Mouse (Mus musculus) intestine, postnatal 0 days (tissue): ENCODE data around the gene Sipa1l2. TPM values are rescaled to one million over a fixed set of nuclear protein-coding genes. Genes with fewer than 3 reads are reported as not detected.

Experiments used
- ATAC-seq: fragments of 200-750 bp; cut with Nextera tagmentation; 2 replicates; pipeline ENCODE4 v1.8.0; 2017; ENCODE audit warnings: mild to moderate bottlenecking, moderate TSS enrichment, moderate library complexity
- H3K27ac ChIP-seq: fragments of 300-500 bp; sonication (generic); 2 replicates; pipeline ENCODE4 v1.5.1; 2014; ENCODE audit warnings: mild to moderate bottlenecking, low read depth, low read length, moderate library complexity
- H3K27me3 ChIP-seq: fragments of 300-500 bp; sonication (generic); replicated peaks from 2 replicates; pipeline ENCODE4 v1.6.1; 2014; ENCODE audit warnings: low read length, mixed read lengths; ENCODE audit not compliant: control insufficient read depth, insufficient read depth
- H3K36me3 ChIP-seq: fragments of 300-500 bp; sonication (generic); 2 replicates; pipeline ENCODE4 v1.6.1; 2014; ENCODE audit warnings: mild to moderate bottlenecking, moderate library complexity; ENCODE audit not compliant: control insufficient read depth, insufficient read depth
- H3K4me1 ChIP-seq: fragments of 300-500 bp; sonication (generic); replicated peaks from 2 replicates; pipeline ENCODE4 v1.6.1; 2014; ENCODE audit warnings: antibody characterized with exemption, low read length, mixed read lengths; ENCODE audit not compliant: control insufficient read depth, insufficient read depth
- H3K4me2 ChIP-seq: fragments of 300-500 bp; sonication (generic); replicated peaks from 2 replicates; pipeline ENCODE4 v1.6.1; 2014; ENCODE audit warnings: low read depth, mild to moderate bottlenecking, moderate library complexity
- H3K4me3 ChIP-seq: fragments of 300-500 bp; sonication (generic); 2 replicates; pipeline ENCODE4 v1.5.1; 2014; ENCODE audit warnings: low read depth, low read length
- H3K9ac ChIP-seq: fragments of 300-500 bp; sonication (generic); 2 replicates; pipeline ENCODE4 v1.6.1; 2014; ENCODE audit warnings: mild to moderate bottlenecking, low read depth, low read length
- H3K9me3 ChIP-seq: fragments of 300-500 bp; sonication (generic); 2 replicates; pipeline ENCODE4 v1.6.1; 2016; ENCODE audit warnings: mixed run types; ENCODE audit not compliant: control insufficient read depth
- CTCF ChIP-seq: sonication (generic); IDR thresholded peaks from 2 replicates; pipeline ENCODE4 v1.5.1; 2016; ENCODE audit warnings: low read depth, mild to moderate bottlenecking, control low read depth, antibody characterized with exemption, moderate library complexity
- WGBS: fragments of 180-500 bp; shearing (Covaris S2); extraction: QIAGEN DNeasy Blood & Tissue Kit; methylation state at CpG from one replicate; pipeline ENCODE4 v1.1.7; 2014; 5-methylcytosine and 5-hydroxymethylcytosine counted together
- polyA plus RNA-seq: library from polyadenylated mRNA; unstranded; fragments of >200 nt; fragmentation: Nextera tagmentation; extraction: Ambion mirVana; gene quantifications from 2 replicates; pipeline ENCODE4 v1.2.1, GENCODE M21; 2015

The Sipa1l2 gene
- polyA plus RNA-seq, 1 experiment from 2014 or later: 4.5 TPM

- Histone ChIP-seq H3K27me3 (no peaks in the 10 kb centered on the region), H3K36me3 (peaks cover 24% of the 10 kb centered on the region), H3K27ac (no peak overlapping the region), H3K9ac (no peak overlapping the region), H3K9me3 (no peaks in the 10 kb centered on the region), H3K4me3 (no peak overlapping the region), H3K4me1 (no peaks in the 10 kb centered on the region), H3K4me2 (no peak overlapping the region)
- ATAC-seq: no peak
- no peak for TF ChIP-seq CTCF
- WGBS: 44% methylated on average over 6 of the region's 6 CpGs
These were observed 76.3 kb downstream of the Sipa1l2 start for GRCm38 (mm10) chr8:125493254-125493815.

GRCm38 (mm10) chr8:125492416-125492815 is 77.2 kb downstream of the Sipa1l2 start:
- Histone ChIP-seq H3K9me3 (no peaks in the 10 kb centered on the region), H3K9ac (no peak overlapping the region), H3K27ac (no peak overlapping the region), H3K36me3 (peaks cover 27% of the 10 kb centered on the region), H3K4me2 (no peak overlapping the region), H3K27me3 (no peaks in the 10 kb centered on the region), H3K4me1 (no peaks in the 10 kb centered on the region), H3K4me3 (no peak overlapping the region)
- WGBS: 86% methylated on average over 11 of the region's 11 CpGs
- ATAC-seq: no peak
- no peak for TF ChIP-seq CTCF

- Histone ChIP-seq H3K27me3 (no peaks in the 10 kb centered on the region), H3K36me3 (peaks cover 32% of the 10 kb centered on the region), H3K4me1 (no peaks in the 10 kb centered on the region), H3K27ac (no peak overlapping the region), H3K9ac (no peak overlapping the region), H3K4me3 (no peak overlapping the region), H3K9me3 (no peaks in the 10 kb centered on the region), H3K4me2 (no peak overlapping the region)
- WGBS: 59% methylated on average over 1 of the region's 1 CpGs
- no peak for ATAC-seq
- TF ChIP-seq CTCF: no peak
These were observed 80.9 kb downstream of the Sipa1l2 start for GRCm38 (mm10) chr8:125488747-125489146.

- H3K4me3 ChIP-seq: no peak overlapping the region
- no peaks in the 10 kb centered on the region for H3K9me3 ChIP-seq
- no peak overlapping the region for H3K4me2 ChIP-seq
- H3K27me3 ChIP-seq: no peaks in the 10 kb centered on the region
- peaks cover 39% of the 10 kb centered on the region for H3K36me3 ChIP-seq
- no peak for ATAC-seq
- H3K27ac ChIP-seq: no peak overlapping the region
- 93% methylated on average over 3 of the region's 3 CpGs for WGBS
- no peak overlapping the region for H3K9ac ChIP-seq
- TF ChIP-seq CTCF: no peak
- no peaks in the 10 kb centered on the region for H3K4me1 ChIP-seq
These were observed 83.9 kb downstream of the Sipa1l2 start for GRCm38 (mm10) chr8:125485715-125486114.

GRCm38 (mm10) chr8:125484530-125485196 is 84.9 kb downstream of the Sipa1l2 start:
- no peaks in the 10 kb centered on the region for H3K4me1 ChIP-seq
- ATAC-seq: no peak
- H3K4me2 ChIP-seq: no peak overlapping the region
- 79% methylated on average over 7 of the region's 7 CpGs for WGBS
- H3K36me3 ChIP-seq: peaks cover 41% of the 10 kb centered on the region
- H3K9me3 ChIP-seq: no peaks in the 10 kb centered on the region
- H3K9ac ChIP-seq: no peak overlapping the region
- no peak for TF ChIP-seq CTCF
- H3K27me3 ChIP-seq: no peaks in the 10 kb centered on the region
- H3K4me3 ChIP-seq: no peak overlapping the region
- H3K27ac ChIP-seq: no peak overlapping the region

- Histone ChIP-seq H3K4me2 (no peak overlapping the region), H3K36me3 (peaks cover 57% of the 10 kb centered on the region), H3K9me3 (no peaks in the 10 kb centered on the region), H3K27ac (no peak overlapping the region), H3K27me3 (no peaks in the 10 kb centered on the region), H3K9ac (no peak overlapping the region), H3K4me1 (no peaks in the 10 kb centered on the region), H3K4me3 (no peak overlapping the region)
- 85% methylated on average over 5 of the region's 5 CpGs for WGBS
- TF ChIP-seq CTCF: no peak
- ATAC-seq: no peak
These were observed 87.0 kb downstream of the Sipa1l2 start for GRCm38 (mm10) chr8:125482491-125483096.
